Mouse (Mus musculus) thymus, postnatal 25 days (tissue): Measurements from ENCODE around the gene Hip1.

Experiments used
- DNase-seq: peaks from one replicate; pipeline ENCODE4 v3.0.0; 2022

Hip1 gene

GRCm38 (mm10) chr5:135529964-135530363 is 15.0 kb downstream of the Hip1 start:
- DNase-seq = no peak

GRCm38 (mm10) chr5:135529310-135529709 is 15.6 kb downstream of the Hip1 start:
- no peak for DNase-seq

GRCm38 (mm10) chr5:135527986-135528385 is 16.9 kb downstream of the Hip1 start:
- DNase-seq = no peak

GRCm38 (mm10) chr5:135524660-135525560 is 20.0 kb downstream of the Hip1 start:
- no peak for DNase-seq

GRCm38 (mm10) chr5:135524087-135524486 is 20.8 kb downstream of the Hip1 start:
- DNase-seq = no peak

GRCm38 (mm10) chr5:135522111-135522722 is 22.7 kb downstream of the Hip1 start:
- no peak for DNase-seq

GRCm38 (mm10) chr5:135517348-135517883 is 27.5 kb downstream of the Hip1 start:
- no peak for DNase-seq

GRCm38 (mm10) chr5:135513131-135513530 is 31.8 kb downstream of the Hip1 start:
- DNase-seq = no peak

- DNase-seq = no peak
Measured at GRCm38 (mm10) chr5:135511105-135511504, 33.8 kb downstream of the Hip1 start.

- no peak for DNase-seq
Measured at GRCm38 (mm10) chr5:135508284-135508683, 36.6 kb downstream of the Hip1 start.

- DNase-seq = no peak
Measured at GRCm38 (mm10) chr5:135507561-135508273, 37.2 kb downstream of the Hip1 start.

- DNase-seq = no peak
Measured at GRCm38 (mm10) chr5:135505442-135505841, 39.5 kb downstream of the Hip1 start.

GRCm38 (mm10) chr5:135502931-135503330 is 42.0 kb downstream of the Hip1 start:
- DNase-seq = no peak

GRCm38 (mm10) chr5:135502027-135502426 is 42.9 kb downstream of the Hip1 start:
- no peak for DNase-seq

GRCm38 (mm10) chr5:135498914-135499313 is 46.0 kb downstream of the Hip1 start:
- no peak for DNase-seq

- DNase-seq = no peak
Measured at GRCm38 (mm10) chr5:135497347-135497955, 47.5 kb downstream of the Hip1 start.

GRCm38 (mm10) chr5:135496489-135496888 is 48.4 kb downstream of the Hip1 start:
- DNase-seq = no peak

- no peak for DNase-seq
Measured at GRCm38 (mm10) chr5:135495471-135495870, 49.4 kb downstream of the Hip1 start.

GRCm38 (mm10) chr5:135494183-135494910 is 50.6 kb downstream of the Hip1 start:
- DNase-seq = no peak

- DNase-seq = no peak
Measured at GRCm38 (mm10) chr5:135493095-135493494, 51.8 kb downstream of the Hip1 start.

- DNase-seq = no peak
Measured at GRCm38 (mm10) chr5:135492126-135492525, 52.8 kb downstream of the Hip1 start.

- no peak for DNase-seq
Measured at GRCm38 (mm10) chr5:135489695-135490294, 55.1 kb downstream of the Hip1 start.
